Mouse (Mus musculus) liver, embryonic 13.5 days (tissue): Measurements from ENCODE around the gene 2210011C24Rik. TPM values are rescaled to one million over a fixed set of nuclear protein-coding genes. Genes with fewer than 3 reads are reported as not detected.

Source experiments
- ATAC-seq: fragments of 200-750 bp; cut with Nextera tagmentation; 2 replicates; pipeline ENCODE4 v1.8.0; 2017; ENCODE audit warnings: low read depth, mild to moderate bottlenecking, moderate number of reproducible peaks, moderate library complexity
- DNase-seq: peaks from one replicate; pipeline ENCODE4 v3.0.0; 2022
- H3K27ac ChIP-seq: fragments of 300-500 bp; sonication (generic); 2 replicates; pipeline ENCODE4 v1.5.1; 2015; ENCODE audit warnings: moderate library complexity, mild to moderate bottlenecking, inconsistent platforms
- H3K27me3 ChIP-seq: fragments of 300-500 bp; sonication (generic); 2 replicates; pipeline ENCODE4 v1.6.1; 2015; ENCODE audit warnings: mild to moderate bottlenecking, inconsistent platforms
- H3K36me3 ChIP-seq: fragments of 300-500 bp; sonication (generic); 2 replicates; pipeline ENCODE4 v1.6.1; 2015; ENCODE audit warnings: mild to moderate bottlenecking, inconsistent platforms
- H3K4me1 ChIP-seq: fragments of 300-500 bp; sonication (generic); replicated peaks from 2 replicates; pipeline ENCODE4 v1.6.1; 2015; ENCODE audit warnings: inconsistent platforms
- H3K4me2 ChIP-seq: fragments of 300-500 bp; sonication (generic); 2 replicates; pipeline ENCODE4 v1.6.1; 2015; ENCODE audit warnings: inconsistent platforms, mild to moderate bottlenecking, moderate library complexity
- H3K4me3 ChIP-seq: fragments of 300-500 bp; sonication (generic); replicated peaks from 2 replicates; pipeline ENCODE4 v1.5.1; 2015; ENCODE audit warnings: mild to moderate bottlenecking, inconsistent platforms
- H3K9ac ChIP-seq: fragments of 300-500 bp; sonication (generic); 2 replicates; pipeline ENCODE4 v1.6.1; 2015; ENCODE audit warnings: mild to moderate bottlenecking, inconsistent platforms
- H3K9me3 ChIP-seq: fragments of 300-500 bp; sonication (generic); replicated peaks from 2 replicates; pipeline ENCODE4 v1.6.1; 2016; ENCODE audit warnings: inconsistent platforms
- WGBS: fragments of 180-500 bp; shearing (Covaris S2); methylation state at CpG from one replicate; pipeline ENCODE4 v1.1.7; 2015; ENCODE audit not compliant: insufficient replicate concordance; 5-methylcytosine and 5-hydroxymethylcytosine counted together
- polyA plus RNA-seq: library from polyadenylated mRNA; unstranded; fragments of >200 nt; fragmentation: Nextera tagmentation; extraction: Ambion mirVana; gene quantifications from 2 replicates; pipeline ENCODE4 v1.2.1, GENCODE M21; 2015

Gene 2210011C24Rik
- not detected in 2 replicates for polyA plus RNA-seq

- H3K4me3 ChIP-seq: peak within 1 kb of the TSS; percentile 56
- peaks cover 23% of the 10 kb centered on the region for H3K4me1 ChIP-seq
- no peak for DNase-seq
- H3K4me2 ChIP-seq: peak within 1 kb of the TSS; percentile 71
- H3K27me3 ChIP-seq: peaks cover 57% of the 10 kb centered on the region
- under 1% methylated on average over 45 of the region's 45 CpGs for WGBS
- no peaks in the 10 kb centered on the region for H3K9me3 ChIP-seq
- no peak within 1 kb of the TSS for H3K9ac ChIP-seq
- no peaks in the 10 kb centered on the region for H3K36me3 ChIP-seq
- no peak for ATAC-seq
- no peak within 1 kb of the TSS for H3K27ac ChIP-seq
Measured at GRCm38 (mm10) chr8:84011705-84012498, at the start of gene 2210011C24Rik. Gene 2210011C24Rik, minus strand, starts transcription at chr8:84012171.

- Histone ChIP-seq H3K27me3 (no peaks in the 10 kb centered on the region), H3K9ac (no peak overlapping the region), H3K4me2 (no peak overlapping the region), H3K36me3 (no peaks in the 10 kb centered on the region), H3K27ac (no peak overlapping the region), H3K9me3 (no peaks in the 10 kb centered on the region), H3K4me3 (no peak overlapping the region), H3K4me1 (peaks cover 21% of the 10 kb centered on the region)
- 32% methylated on average over 2 of the region's 2 CpGs for WGBS
- ATAC-seq: peak; percentile 79
- no peak for DNase-seq
Measured at GRCm38 (mm10) chr8:84060245-84060644, 48.3 kb upstream of the 2210011C24Rik start.

GRCm38 (mm10) chr8:84059226-84059625 lies 47.3 kb upstream of the 2210011C24Rik start:
- WGBS: 73% methylated on average over 2 of the region's 2 CpGs
- peaks cover 16% of the 10 kb centered on the region for H3K4me1 ChIP-seq
- no peaks in the 10 kb centered on the region for H3K27me3 ChIP-seq
- no peaks in the 10 kb centered on the region for H3K9me3 ChIP-seq
- ATAC-seq: no peak
- no peak overlapping the region for H3K9ac ChIP-seq
- no peak overlapping the region for H3K4me3 ChIP-seq
- no peak overlapping the region for H3K4me2 ChIP-seq
- no peak overlapping the region for H3K27ac ChIP-seq
- H3K36me3 ChIP-seq: no peaks in the 10 kb centered on the region
- DNase-seq: no peak

DNA sequence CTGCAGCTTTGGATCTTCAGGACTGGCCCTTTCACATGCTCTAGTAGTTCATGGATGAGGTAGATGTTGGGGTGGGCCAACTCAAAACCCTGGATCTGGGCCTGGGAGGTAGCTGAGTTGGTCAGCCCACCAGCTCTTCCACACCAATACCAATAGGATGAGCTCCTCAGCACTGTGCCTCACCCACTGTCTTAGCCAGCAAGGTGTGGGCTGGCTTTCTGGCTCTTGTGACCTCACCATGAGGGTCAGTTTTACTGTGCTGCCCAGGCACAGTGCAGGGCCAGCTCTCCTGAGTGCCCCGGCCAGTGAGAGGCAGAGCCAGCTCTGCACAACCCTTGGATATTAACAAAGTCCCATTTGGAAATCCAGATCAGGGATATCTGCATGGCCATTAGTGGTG lies 45.9 kb upstream of the 2210011C24Rik start:
- no peak overlapping the region for H3K9ac ChIP-seq
- H3K27me3 ChIP-seq: no peaks in the 10 kb centered on the region
- 54% methylated on average over 1 of the region's 1 CpGs for WGBS
- H3K9me3 ChIP-seq: no peaks in the 10 kb centered on the region
- peaks cover 9% of the 10 kb centered on the region for H3K4me1 ChIP-seq
- no peak overlapping the region for H3K4me3 ChIP-seq
- ATAC-seq: no peak
- H3K27ac ChIP-seq: no peak overlapping the region
- no peak overlapping the region for H3K4me2 ChIP-seq
- H3K36me3 ChIP-seq: no peaks in the 10 kb centered on the region
- DNase-seq: no peak

GRCm38 (mm10) chr8:84053229-84053628 lies 41.3 kb upstream of the 2210011C24Rik start:
- 84% methylated on average over 5 of the region's 5 CpGs for WGBS
- no peaks in the 10 kb centered on the region for H3K36me3 ChIP-seq

GRCm38 (mm10) chr8:84052746-84053145 lies 40.8 kb upstream of the 2210011C24Rik start:
- DNase-seq (no peak), ATAC-seq (peak; percentile 58; the same call in 1 of the 2 replicates)
- peaks cover 4% of the 10 kb centered on the region; the same call in 1 of the 2 replicates for H3K4me1 ChIP-seq
- no peak overlapping the region for H3K4me3 ChIP-seq
- no peaks in the 10 kb centered on the region for H3K36me3 ChIP-seq
- H3K4me2 ChIP-seq: no peak overlapping the region
- no peak overlapping the region for H3K9ac ChIP-seq
- H3K27ac ChIP-seq: no peak overlapping the region
- WGBS: 55% methylated on average over 3 of the region's 3 CpGs
- no peaks in the 10 kb centered on the region for H3K9me3 ChIP-seq
- peaks cover 24% of the 10 kb centered on the region; the same call in 1 of the 2 replicates for H3K27me3 ChIP-seq

More at GRCm38 (mm10) chr8:84053229-84053628, 41.3 kb upstream of the 2210011C24Rik start:
- Histone ChIP-seq H3K4me2 (no peak overlapping the region), H3K27me3 (peaks cover 20% of the 10 kb centered on the region; the same call in 1 of the 2 replicates), H3K4me3 (no peak overlapping the region), H3K27ac (no peak overlapping the region), H3K9me3 (no peaks in the 10 kb centered on the region), H3K9ac (no peak overlapping the region), H3K4me1 (peaks cover 4% of the 10 kb centered on the region; the same call in 1 of the 2 replicates)
- ATAC-seq (no peak), DNase-seq (no peak)

- H3K9me3 ChIP-seq: no peaks in the 10 kb centered on the region
- no peak overlapping the region for H3K9ac ChIP-seq
- H3K4me3 ChIP-seq: no peak overlapping the region
- no peak for ATAC-seq
- no peaks in the 10 kb centered on the region for H3K36me3 ChIP-seq
- peaks cover 8% of the 10 kb centered on the region; the same call in 1 of the 2 replicates for H3K4me1 ChIP-seq
- H3K27ac ChIP-seq: no peak overlapping the region
- no peak for DNase-seq
- WGBS: 64% methylated on average over 5 of the region's 5 CpGs
- H3K27me3 ChIP-seq: peaks cover 56% of the 10 kb centered on the region
- no peak overlapping the region for H3K4me2 ChIP-seq
Measured at GRCm38 (mm10) chr8:84048171-84048570, 36.2 kb upstream of the 2210011C24Rik start.

GRCm38 (mm10) chr8:84046505-84046904 lies 34.5 kb upstream of the 2210011C24Rik start:
- ATAC-seq (no peak), DNase-seq (no peak)
- Histone ChIP-seq H3K9me3 (no peaks in the 10 kb centered on the region), H3K27me3 (peaks cover 73% of the 10 kb centered on the region), H3K4me2 (no peak overlapping the region), H3K9ac (no peak overlapping the region), H3K4me3 (no peak overlapping the region), H3K4me1 (peaks cover 12% of the 10 kb centered on the region; the same call in 1 of the 2 replicates), H3K36me3 (no peaks in the 10 kb centered on the region), H3K27ac (no peak overlapping the region)
- WGBS: 49% methylated on average over 3 of the region's 3 CpGs

DNA sequence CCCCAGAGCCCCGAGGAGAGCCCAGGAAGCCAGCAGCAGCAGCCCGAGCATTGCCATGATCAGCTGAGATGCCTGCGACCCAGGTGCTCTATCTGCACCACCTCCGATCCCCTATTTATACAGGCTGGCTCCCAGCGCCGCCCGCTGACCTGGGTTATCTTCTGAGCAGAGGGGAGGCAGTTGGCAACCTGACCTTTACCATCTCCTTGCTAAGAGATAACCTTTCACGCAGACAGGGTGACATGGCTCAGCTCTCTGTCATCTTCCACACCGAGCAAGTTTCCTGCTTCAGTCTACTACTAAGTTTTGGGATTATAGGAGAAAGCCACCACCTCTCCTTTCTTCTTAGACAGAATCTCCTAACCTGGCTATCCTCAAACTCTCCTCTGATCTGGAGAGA lies 32.9 kb upstream of the 2210011C24Rik start, which contains the start of gene Rln3:
Rln3 (minus strand) TSS at position 101 of the 400 bp plus-strand sequence.
- Histone ChIP-seq H3K36me3 (no peaks in the 10 kb centered on the region), H3K4me2 (no peak within 1 kb of the TSS), H3K9ac (no peak within 1 kb of the TSS), H3K27ac (no peak within 1 kb of the TSS), H3K4me1 (peaks cover 12% of the 10 kb centered on the region; the same call in 1 of the 2 replicates), H3K27me3 (peaks cover 80% of the 10 kb centered on the region), H3K9me3 (no peaks in the 10 kb centered on the region), H3K4me3 (0 out of 2 replicates have a peak within 1 kb of the TSS, but pooled peaks have one; percentile 7)
- ATAC-seq (no peak), DNase-seq (no peak)
- 12% methylated on average over 9 of the region's 9 CpGs for WGBS

GRCm38 (mm10) chr8:84044103-84044502 lies 32.1 kb upstream of the 2210011C24Rik start:
- Histone ChIP-seq H3K4me3 (no peak overlapping the region), H3K9ac (no peak overlapping the region), H3K4me2 (no peak overlapping the region), H3K27ac (no peak overlapping the region), H3K36me3 (no peaks in the 10 kb centered on the region), H3K27me3 (peaks cover 83% of the 10 kb centered on the region), H3K9me3 (no peaks in the 10 kb centered on the region), H3K4me1 (peaks cover 12% of the 10 kb centered on the region; the same call in 1 of the 2 replicates)
- DNase-seq (no peak), ATAC-seq (no peak)
- 13% methylated on average over 7 of the region's 7 CpGs for WGBS

- DNase-seq (no peak), ATAC-seq (no peak)
- H3K4me3 ChIP-seq: peak overlapping the region; percentile 42; the same call in 1 of the 2 replicates
- 28% methylated on average over 12 of the region's 12 CpGs for WGBS
- H3K4me2 ChIP-seq: peak overlapping the region; percentile 57
- H3K27me3 ChIP-seq: peaks cover 76% of the 10 kb centered on the region
- H3K27ac ChIP-seq: no peak overlapping the region
- H3K4me1 ChIP-seq: peaks cover 12% of the 10 kb centered on the region; the same call in 1 of the 2 replicates
- no peak overlapping the region for H3K9ac ChIP-seq
- H3K36me3 ChIP-seq: no peaks in the 10 kb centered on the region
- H3K9me3 ChIP-seq: no peaks in the 10 kb centered on the region
Measured at GRCm38 (mm10) chr8:84042948-84043342, 31.0 kb upstream of the 2210011C24Rik start.
